Mouse (Mus musculus): ENCODE measurements around the gene Cops9. TPM values are rescaled to one million over a fixed set of nuclear protein-coding genes. Genes with fewer than 3 reads are reported as not detected.

Cops9 gene
- total RNA-seq, 2 experiments from 2014 or later = 235 to 242 TPM

DNA sequence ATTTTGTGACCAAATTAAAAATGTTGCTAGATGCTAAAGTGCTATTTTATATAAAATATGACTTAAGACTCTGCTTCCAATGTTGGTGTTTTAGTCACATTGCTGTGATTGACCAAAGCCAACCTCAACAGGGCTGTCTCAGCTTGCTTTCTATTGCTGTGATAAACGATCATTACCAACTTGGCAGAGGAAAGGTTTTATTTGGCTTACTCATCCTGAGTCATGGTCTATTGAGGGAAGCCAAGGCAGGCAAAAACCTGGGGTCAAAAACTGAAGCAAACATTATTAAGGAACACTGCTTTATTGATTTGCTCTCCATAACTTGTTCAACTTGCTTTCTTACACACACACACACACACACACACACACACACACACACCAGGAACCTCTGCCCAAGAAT lies 25.7 kb downstream of the Cops9 start:
- intact Hi-C loops (cut with DNase I) = loop anchor here (1.0 to 10.0 kb wide), 2 partner anchors 31 to 219 kb away; partner anchors contain the start of gene Gpc1
- no peak for DNase-seq (ENCODE audit: low spot score in 2 of 2)

DNA sequence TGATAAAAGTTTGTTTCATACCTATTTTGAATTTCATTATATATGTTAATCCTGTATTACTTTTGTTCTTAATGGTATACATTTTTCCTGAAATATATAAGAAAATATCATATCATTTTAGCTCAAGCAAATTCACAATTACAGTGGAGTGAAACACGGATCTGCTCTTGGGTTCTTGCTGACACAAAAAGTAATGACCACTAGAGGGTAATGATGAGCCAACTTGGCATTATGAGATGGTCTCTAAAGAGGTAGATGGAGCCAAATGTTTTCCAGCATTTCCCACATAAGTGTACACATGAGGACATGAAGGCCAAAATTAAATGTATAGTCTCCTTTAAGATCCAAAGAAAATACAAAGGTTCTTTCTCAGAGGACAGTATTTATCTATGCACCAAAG lies 27.3 kb downstream of the Cops9 start:
- intact Hi-C loops (cut with DNase I) = loop anchor here (10.0 kb wide), 1 partner anchor 220 kb away; the partner anchor contains the start of gene Gpc1
- peak; percentile 37 to 65 for DNase-seq (ENCODE audit: low spot score in 2 of 2)

DNA sequence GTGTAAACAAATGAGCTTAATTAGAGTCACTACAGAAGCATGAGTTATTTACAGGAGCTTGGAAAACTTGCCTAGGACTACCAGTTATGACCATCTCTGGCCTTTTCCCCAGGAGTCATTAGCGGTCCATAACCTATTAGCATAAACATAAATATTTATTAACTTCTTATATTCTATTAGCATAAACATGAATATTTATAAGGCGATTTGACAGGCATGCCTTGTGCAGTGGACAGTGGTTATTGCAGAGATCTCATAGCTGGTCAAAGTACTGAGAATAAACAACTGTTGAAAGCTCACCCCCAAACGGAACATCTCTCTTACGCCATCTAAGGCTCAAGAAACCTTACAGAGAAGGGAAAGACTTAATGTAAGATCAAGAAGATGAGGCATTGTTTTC lies 28.6 kb downstream of the Cops9 start:
- intact Hi-C loops (cut with DNase I) = loop anchor here (10.0 kb wide), 1 partner anchor 222 kb away; the partner anchor contains the start of gene Gpc1

DNA sequence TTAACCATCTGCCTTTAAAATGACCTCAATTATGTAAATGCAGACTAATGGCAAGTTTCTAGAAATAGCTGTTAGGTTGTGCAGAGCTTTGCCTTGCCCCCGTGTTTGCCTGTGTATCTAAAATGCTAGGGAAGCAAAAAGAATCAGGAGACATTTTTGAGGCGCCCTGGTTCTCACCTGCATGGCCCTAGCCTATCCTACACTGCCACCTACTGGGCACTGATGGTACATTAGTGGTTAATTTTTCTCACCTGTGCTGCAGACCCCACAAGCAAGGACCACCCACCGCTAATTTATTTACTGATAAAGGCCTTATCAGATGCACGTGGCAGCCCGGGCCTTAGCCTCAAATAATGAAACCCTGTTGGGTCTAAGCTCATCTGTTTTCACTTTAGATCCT lies 30.8 kb downstream of the Cops9 start:
- intact Hi-C loops (cut with DNase I) = loop anchor here (1.0 to 10.0 kb wide), 2 partner anchors 90 to 224 kb away; partner anchors contain the start of gene Gpc1
- DNase-seq (ENCODE audit: low spot score in 2 of 2) = peak; percentile 52 to 78

More for the DNA sequence above, 28.6 kb downstream of the Cops9 start:
- no peak for DNase-seq (ENCODE audit: low spot score in 2 of 2)

DNA sequence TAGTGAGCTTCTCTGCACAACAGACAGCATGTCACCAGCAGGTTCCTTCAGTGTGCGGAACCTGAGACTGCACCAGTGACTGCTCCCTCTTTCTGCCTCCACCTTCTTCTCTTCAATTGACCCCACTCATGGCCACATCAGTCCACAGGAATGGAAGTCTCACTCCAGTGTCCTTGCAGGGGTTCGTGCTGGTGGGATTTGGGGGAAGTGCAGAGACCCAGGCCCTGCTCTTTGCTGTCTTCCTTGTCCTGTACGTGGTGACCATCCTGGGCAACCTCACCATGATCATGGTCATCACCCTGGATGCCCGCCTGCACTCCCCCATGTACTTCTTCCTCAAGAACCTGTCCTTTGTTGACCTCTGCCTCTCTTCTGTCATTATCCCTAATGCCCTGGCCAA lies 34.1 kb downstream of the Cops9 start:
- intact Hi-C loops (cut with DNase I) = no loop called here

DNA sequence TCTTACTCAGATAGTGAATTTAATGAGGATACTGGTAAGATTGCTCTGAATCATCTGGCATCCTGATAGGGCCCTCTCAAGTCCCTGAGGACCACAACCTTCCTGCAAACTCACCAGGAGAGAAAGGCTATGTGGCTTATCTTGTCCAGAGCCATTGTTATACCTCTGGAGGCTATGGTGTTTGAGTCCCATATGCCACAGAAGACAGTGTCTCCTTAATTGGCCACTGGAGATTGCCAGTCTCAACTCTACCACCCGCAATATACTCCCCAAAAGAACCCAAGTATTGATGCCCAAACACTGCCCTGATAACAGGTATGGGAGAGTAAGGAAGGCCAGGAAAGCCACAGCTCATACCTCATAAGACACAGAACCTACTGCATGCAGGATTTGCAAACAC lies 36.3 kb downstream of the Cops9 start, which contains the start of gene Olfr1410:
Gene Olfr1410 (plus strand): TSS at position 301 of the 400 bp plus-strand sequence.
- intact Hi-C loops (cut with DNase I) = no loop called here
- DNase-seq (ENCODE audit: low spot score in 2 of 2) = no peak

More for the DNA sequence above, 34.1 kb downstream of the Cops9 start:
- DNase-seq (ENCODE audit: low spot score in 2 of 2) = no peak

DNA sequence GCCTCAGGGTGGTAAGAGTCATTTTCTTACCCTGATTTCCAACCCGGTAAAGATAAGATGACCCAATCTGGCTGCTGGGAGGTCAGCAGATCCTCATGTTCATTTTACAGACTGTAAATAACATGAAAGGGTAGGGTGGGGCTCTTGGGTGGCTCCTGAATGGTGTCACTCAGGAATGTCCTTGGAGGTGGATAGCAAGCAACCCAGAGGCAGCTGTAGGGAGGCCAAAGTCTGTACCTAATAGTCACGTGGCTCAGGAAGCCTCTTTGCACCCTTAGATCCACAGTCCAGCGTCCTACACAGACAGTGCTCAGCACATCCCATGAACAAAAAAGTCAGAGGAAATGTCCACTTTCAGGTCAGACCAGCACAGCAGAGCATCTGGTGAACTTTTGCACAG lies 45.8 kb downstream of the Cops9 start:
- DNase-seq (ENCODE audit: low spot score in 2 of 2) = no peak
- intact Hi-C loops (cut with DNase I) = no loop called here

DNA sequence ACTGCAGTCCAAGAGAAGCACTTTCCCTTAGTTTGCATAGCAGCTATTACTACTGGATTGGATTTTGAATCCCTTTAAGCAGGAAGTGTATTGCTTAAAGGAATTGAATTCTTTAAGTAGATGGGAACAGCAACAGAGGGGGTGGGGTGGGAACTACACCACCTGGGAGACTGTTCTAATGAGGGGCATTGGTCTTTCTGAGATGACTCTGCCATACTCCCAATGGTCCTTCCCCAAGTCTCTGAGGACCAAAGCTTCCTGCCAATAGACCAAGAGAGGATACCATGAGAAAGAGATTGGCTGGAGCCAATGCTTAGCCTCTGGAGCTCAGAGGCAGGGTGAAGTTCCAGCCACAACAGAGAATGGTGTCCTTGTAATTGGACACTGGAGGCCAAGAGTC lies 47.7 kb downstream of the Cops9 start, which contains the start of gene Olfr1411:
Gene Olfr1411 (plus strand): TSS at position 301 of the 400 bp plus-strand sequence.
- DNase-seq (ENCODE audit: low spot score in 2 of 2) = no peak
- intact Hi-C loops (cut with DNase I) = no loop called here

Other genes starting within 250 kb of the Cops9 start
- 100 to 1,000 TPM; 220 to 227 TPM for gene Ndufa10, start 168.1 kb downstream of the Cops9 start, total RNA-seq (2021)
- gene Olfr1416, start 156.9 kb downstream of the Cops9 start, total RNA-seq (2021) = not detected
- not detected for gene Olfr1415, start 145.9 kb downstream of the Cops9 start, total RNA-seq (2021)
- not detected for gene Olfr1414, start 123.3 kb downstream of the Cops9 start, total RNA-seq (2021)
- not detected for gene Olfr1413, start 70.7 kb downstream of the Cops9 start, total RNA-seq (2021)
- gene Olfr1412, start 56.2 kb downstream of the Cops9 start, total RNA-seq (2021) = not detected
- gene Olfr1411, start 47.6 kb downstream of the Cops9 start, total RNA-seq (2021) = not detected
- not detected for gene Olfr1410, start 36.2 kb downstream of the Cops9 start, total RNA-seq (2021)
- not detected for gene Olfr12, start 24.2 kb downstream of the Cops9 start, total RNA-seq (2021)
- gene Otos, start 6.9 kb upstream of the Cops9 start, total RNA-seq (2021) = not detected
- 10 to 100 TPM; 73.9 to 88.5 TPM for gene Gpc1, start 189.7 kb upstream of the Cops9 start, total RNA-seq (2021)

Measured in left cerebral cortex, postnatal 14 days (tissue).